Mouse (Mus musculus): Measurements from ENCODE around the gene Vps51. TPM values are rescaled to one million over a fixed set of nuclear protein-coding genes. Genes with fewer than 3 reads are reported as not detected.

Gene Vps51
- polyA plus RNA-seq, 1 experiment: not detected

DNA sequence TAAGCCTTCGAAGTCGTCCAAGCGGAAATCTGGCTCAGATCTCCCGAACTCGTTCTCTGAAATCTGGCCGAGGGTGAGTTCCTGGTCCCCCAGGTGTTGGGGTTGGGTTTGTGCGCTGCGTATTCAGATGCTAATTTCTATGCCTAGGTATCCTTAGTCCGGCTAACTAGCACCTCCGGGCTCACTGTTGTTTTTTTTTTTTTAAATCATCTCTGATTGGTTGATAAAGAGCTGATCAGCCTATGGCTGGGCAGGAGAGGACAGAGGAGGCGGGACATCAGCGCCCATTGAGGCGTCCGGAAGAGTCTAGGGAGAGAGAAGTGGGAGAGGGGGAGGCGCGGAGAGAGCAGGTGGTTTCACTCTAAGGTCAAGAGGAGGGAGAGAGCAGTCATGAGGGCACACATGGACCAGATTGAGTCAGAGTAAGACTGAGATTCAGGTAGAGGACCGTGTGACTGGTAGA lies 8.4 kb upstream of the Vps51 start:
- Histone ChIP-seq H3K27ac (ENCODE audit: insufficient read depth, low read depth, low read length) (no peak overlapping the region), H3K4me1 (ENCODE audit: control insufficient read depth, insufficient read depth, low read length) (peaks cover 11% of the 10 kb centered on the region), H3K4me3 (ENCODE audit: insufficient read depth, low read depth, low read length) (peak overlapping the region; percentile 24; the same call in 1 of the 2 replicates)
- TF ChIP-seq CTCF (IDR thresholded peaks at IDR 0.05; ENCODE audit: insufficient read depth, low read depth, low read length) (no peak), POLR2A (IDR thresholded peaks at IDR 0.05; ENCODE audit: insufficient read depth, low read depth, low read length) (no peak)
- under 1% methylated on average over 17 of the region's 17 CpGs for WGBS

DNA sequence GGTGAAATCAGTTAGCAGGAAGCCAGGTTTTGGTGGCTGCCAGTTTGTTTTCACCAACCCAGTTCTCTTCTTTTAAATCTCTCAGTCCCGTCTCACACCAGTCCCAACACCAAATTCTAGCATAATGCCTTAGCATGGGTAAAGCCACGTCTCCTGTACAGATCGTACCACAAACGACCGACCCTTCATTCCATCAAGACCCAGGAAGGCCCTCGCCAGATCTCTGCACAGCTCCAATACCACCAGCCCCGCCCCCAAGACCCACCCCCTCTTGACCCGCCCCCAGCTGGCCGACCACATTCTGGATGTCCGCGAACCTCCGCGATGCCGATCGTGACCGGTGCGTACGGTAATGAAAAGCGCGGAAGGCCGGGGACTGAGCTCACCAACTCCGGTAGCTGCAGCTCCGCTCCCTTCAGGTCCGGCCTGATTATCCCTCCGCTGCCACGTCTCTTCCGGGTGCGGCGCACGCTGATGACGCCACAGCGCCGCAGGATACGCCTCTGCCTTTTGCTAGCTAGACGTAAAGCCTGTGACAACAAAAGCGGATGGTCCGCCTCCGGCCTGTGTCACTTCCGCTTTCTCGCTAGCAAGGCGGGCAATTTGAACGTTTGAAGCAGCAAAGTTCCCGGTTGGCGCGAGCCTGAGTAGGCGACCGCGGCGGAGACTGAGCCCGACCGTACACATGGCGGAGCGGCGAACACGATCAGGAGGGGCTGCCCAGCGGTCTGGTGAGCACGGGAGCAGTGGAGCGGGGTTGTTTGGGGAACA lies 7.6 kb upstream of the Vps51 start, which contains the start of the genes Zfpl1 and Cdca5:
TSS of gene Zfpl1 (minus strand) at position 479 of the 771 bp plus-strand sequence.
TSS of gene Cdca5 (plus strand) at position 506 of the 771 bp plus-strand sequence.
- no peak within 1 kb of the TSS for H3K27ac ChIP-seq (ENCODE audit: insufficient read depth, low read depth, low read length)
- TF ChIP-seq POLR2A (IDR thresholded peaks at IDR 0.05; ENCODE audit: insufficient read depth, low read depth, low read length) (no peak), CTCF (IDR thresholded peaks at IDR 0.05; ENCODE audit: insufficient read depth, low read depth, low read length) (no peak)
- H3K4me1 ChIP-seq (ENCODE audit: control insufficient read depth, insufficient read depth, low read length): peaks cover 11% of the 10 kb centered on the region
- peak within 1 kb of the TSS; percentile 56 for H3K4me3 ChIP-seq (ENCODE audit: insufficient read depth, low read depth, low read length)
- under 1% methylated on average over 58 of the region's 58 CpGs for WGBS

DNA sequence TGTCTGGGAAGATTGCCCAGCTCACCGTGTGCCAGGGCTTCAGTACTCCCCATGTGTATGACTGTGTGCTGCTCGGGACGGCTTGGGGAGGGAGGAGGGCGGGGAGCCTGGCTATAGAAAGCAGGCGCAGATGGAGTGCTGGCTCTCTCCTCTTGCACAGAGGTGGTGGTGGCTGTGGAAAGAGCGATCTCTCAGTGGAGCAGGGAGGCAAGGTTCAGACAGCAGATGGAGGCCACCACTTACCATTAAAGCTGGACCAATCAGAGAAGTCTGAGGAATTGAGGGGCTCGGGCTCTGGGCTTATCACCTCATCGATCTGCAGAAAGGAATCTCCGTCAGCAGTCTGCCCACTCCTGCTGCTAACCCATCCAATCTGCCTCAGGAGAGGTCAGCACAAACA lies 5.1 kb upstream of the Vps51 start, which contains the start of gene Gm28374:
TSS of gene Gm28374 (minus strand) at position 101 of the 400 bp plus-strand sequence.
- 75% methylated on average over 9 of the region's 9 CpGs for WGBS
- Histone ChIP-seq H3K4me1 (ENCODE audit: control insufficient read depth, insufficient read depth, low read length) (peaks cover 14% of the 10 kb centered on the region), H3K4me3 (ENCODE audit: insufficient read depth, low read depth, low read length) (no peak within 1 kb of the TSS), H3K27ac (ENCODE audit: insufficient read depth, low read depth, low read length) (no peak within 1 kb of the TSS)
- TF ChIP-seq POLR2A (IDR thresholded peaks at IDR 0.05; ENCODE audit: insufficient read depth, low read depth, low read length) (no peak), CTCF (IDR thresholded peaks at IDR 0.05; ENCODE audit: insufficient read depth, low read depth, low read length) (no peak)

- TF ChIP-seq POLR2A (IDR thresholded peaks at IDR 0.05; ENCODE audit: insufficient read depth, low read depth, low read length) (no peak), CTCF (IDR thresholded peaks at IDR 0.05; ENCODE audit: insufficient read depth, low read depth, low read length) (no peak)
- Histone ChIP-seq H3K4me3 (ENCODE audit: insufficient read depth, low read depth, low read length) (no peak within 1 kb of the TSS), H3K4me1 (ENCODE audit: control insufficient read depth, insufficient read depth, low read length) (peaks cover 13% of the 10 kb centered on the region), H3K27ac (ENCODE audit: insufficient read depth, low read depth, low read length) (no peak within 1 kb of the TSS)
- 90% methylated on average over 12 of the region's 12 CpGs for WGBS
These were observed 3.0 kb upstream of the Vps51 start, which contains the start of gene Tmem262 for GRCm38 (mm10) chr19:6079983-6080480. Gene Tmem262, plus strand, starts transcription at chr19:6080033.

DNA sequence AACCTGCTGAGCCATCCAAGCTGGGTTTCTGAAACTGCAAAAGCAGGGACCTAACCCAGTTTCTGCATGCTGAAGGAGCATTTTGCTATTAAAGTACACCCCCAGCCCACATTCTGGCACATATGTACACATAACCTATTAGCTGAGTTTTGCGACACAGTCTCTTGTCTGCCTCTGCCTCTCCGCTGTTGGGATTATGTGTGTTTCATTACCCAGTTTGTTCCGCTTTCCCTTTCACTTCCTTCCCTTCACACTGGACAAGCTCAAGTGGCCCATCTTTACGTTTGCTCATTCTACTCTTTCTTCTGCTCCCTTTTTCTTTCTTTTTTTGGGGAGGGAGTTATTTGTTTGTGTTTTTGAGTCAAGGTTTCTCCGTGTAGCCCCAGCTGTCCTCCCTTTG lies 3.1 kb downstream of the Vps51 start:
- H3K27ac ChIP-seq (ENCODE audit: insufficient read depth, low read depth, low read length): no peak overlapping the region
- TF ChIP-seq POLR2A (IDR thresholded peaks at IDR 0.05; ENCODE audit: insufficient read depth, low read depth, low read length) (no peak), CTCF (IDR thresholded peaks at IDR 0.05; ENCODE audit: insufficient read depth, low read depth, low read length) (no peak)
- H3K4me3 ChIP-seq (ENCODE audit: insufficient read depth, low read depth, low read length): no peak overlapping the region
- WGBS: 92% methylated on average over 5 of the region's 5 CpGs
- peaks cover 8% of the 10 kb centered on the region for H3K4me1 ChIP-seq (ENCODE audit: control insufficient read depth, insufficient read depth, low read length)

- 92% methylated on average over 19 of the region's 19 CpGs for WGBS
- Histone ChIP-seq H3K27ac (ENCODE audit: insufficient read depth, low read depth, low read length) (no peak overlapping the region), H3K4me1 (ENCODE audit: control insufficient read depth, insufficient read depth, low read length) (peaks cover 22% of the 10 kb centered on the region), H3K4me3 (ENCODE audit: insufficient read depth, low read depth, low read length) (no peak overlapping the region)
- TF ChIP-seq POLR2A (IDR thresholded peaks at IDR 0.05; ENCODE audit: insufficient read depth, low read depth, low read length) (no peak), CTCF (IDR thresholded peaks at IDR 0.05; ENCODE audit: insufficient read depth, low read depth, low read length) (no peak)
These were observed 5.8 kb downstream of the Vps51 start for GRCm38 (mm10) chr19:6071261-6071660.

- Histone ChIP-seq H3K27ac (ENCODE audit: insufficient read depth, low read depth, low read length) (no peak overlapping the region), H3K4me3 (ENCODE audit: insufficient read depth, low read depth, low read length) (no peak overlapping the region), H3K4me1 (ENCODE audit: control insufficient read depth, insufficient read depth, low read length) (peaks cover 19% of the 10 kb centered on the region)
- WGBS: 88% methylated on average over 31 of the region's 31 CpGs
- TF ChIP-seq CTCF (IDR thresholded peaks at IDR 0.05; ENCODE audit: insufficient read depth, low read depth, low read length) (no peak), POLR2A (IDR thresholded peaks at IDR 0.05; ENCODE audit: insufficient read depth, low read depth, low read length) (no peak)
These were observed 6.3 kb downstream of the Vps51 start for GRCm38 (mm10) chr19:6070571-6071250.

- no peak overlapping the region for H3K4me3 ChIP-seq (ENCODE audit: insufficient read depth, low read depth, low read length)
- 90% methylated on average over 10 of the region's 10 CpGs for WGBS
- TF ChIP-seq CTCF (IDR thresholded peaks at IDR 0.05; ENCODE audit: insufficient read depth, low read depth, low read length): no peak
- no peak for TF ChIP-seq POLR2A (IDR thresholded peaks at IDR 0.05; ENCODE audit: insufficient read depth, low read depth, low read length)
- no peak overlapping the region for H3K27ac ChIP-seq (ENCODE audit: insufficient read depth, low read depth, low read length)
- H3K4me1 ChIP-seq (ENCODE audit: control insufficient read depth, insufficient read depth, low read length): peaks cover 19% of the 10 kb centered on the region
These were observed 7.2 kb downstream of the Vps51 start for GRCm38 (mm10) chr19:6069851-6070250.
